Mouse (Mus musculus): Measurements from ENCODE around the gene 2310033P09Rik.

2310033P09Rik gene

GRCm38 (mm10) chr11:59208153-59208831 lies at the start of gene 2310033P09Rik:
2310033P09Rik (plus strand) TSS chr11:59208321.
- H3K9me3 ChIP-seq (ENCODE audit: low read length), result no peaks in the 10 kb centered on the region
- H3K27me3 ChIP-seq (ENCODE audit: insufficient read depth, low read length), result no peaks in the 10 kb centered on the region
- H3K4me1 ChIP-seq (replicated peaks; ENCODE audit: low read depth, low read length), result peaks cover 48% of the 10 kb centered on the region
- no peak for TF ChIP-seq POU5F1 (IDR thresholded peaks at IDR 0.05; ENCODE audit: borderline replicate concordance, low read length)
- TF ChIP-seq NANOG (IDR thresholded peaks at IDR 0.05; ENCODE audit: borderline replicate concordance, low read length), result no peak
- no peak for TF ChIP-seq CTCF (conservative IDR thresholded peaks at IDR 0.05; ENCODE audit: low read length)
- peak within 1 kb of the TSS; percentile 94 for H3K4me3 ChIP-seq (replicated peaks; ENCODE audit: low read length)
- peaks cover 80% of the 10 kb centered on the region for H3K36me3 ChIP-seq (ENCODE audit: insufficient read depth, low read length)

GRCm38 (mm10) chr11:59159099-59159498 lies 49.0 kb upstream of the 2310033P09Rik start:
- TF ChIP-seq NANOG (IDR thresholded peaks at IDR 0.05; ENCODE audit: borderline replicate concordance, low read length), result no peak
- no peak for TF ChIP-seq POU5F1 (IDR thresholded peaks at IDR 0.05; ENCODE audit: borderline replicate concordance, low read length)
- no peak for TF ChIP-seq CTCF (conservative IDR thresholded peaks at IDR 0.05; ENCODE audit: low read length)
- Histone ChIP-seq H3K36me3 (ENCODE audit: insufficient read depth, low read length) (peaks cover 12% of the 10 kb centered on the region), H3K27me3 (ENCODE audit: insufficient read depth, low read length) (no peaks in the 10 kb centered on the region), H3K4me1 (replicated peaks; ENCODE audit: low read depth, low read length) (peaks cover 41% of the 10 kb centered on the region), H3K4me3 (replicated peaks; ENCODE audit: low read length) (peak overlapping the region; percentile 60), H3K9me3 (ENCODE audit: low read length) (no peaks in the 10 kb centered on the region)

- no peaks in the 10 kb centered on the region for H3K27me3 ChIP-seq (ENCODE audit: insufficient read depth, low read length)
Observed at GRCm38 (mm10) chr11:59159558-59159957, 48.6 kb upstream of the 2310033P09Rik start.

GRCm38 (mm10) chr11:59161398-59161797 lies 46.7 kb upstream of the 2310033P09Rik start:
- Histone ChIP-seq H3K4me3 (replicated peaks; ENCODE audit: low read length) (no peak overlapping the region), H3K9me3 (ENCODE audit: low read length) (no peaks in the 10 kb centered on the region), H3K27me3 (ENCODE audit: insufficient read depth, low read length) (no peaks in the 10 kb centered on the region), H3K4me1 (replicated peaks; ENCODE audit: low read depth, low read length) (peaks cover 44% of the 10 kb centered on the region), H3K36me3 (ENCODE audit: insufficient read depth, low read length) (peaks cover 12% of the 10 kb centered on the region)
- no peak for TF ChIP-seq NANOG (IDR thresholded peaks at IDR 0.05; ENCODE audit: borderline replicate concordance, low read length)
- no peak for TF ChIP-seq POU5F1 (IDR thresholded peaks at IDR 0.05; ENCODE audit: borderline replicate concordance, low read length)
- no peak for TF ChIP-seq CTCF (conservative IDR thresholded peaks at IDR 0.05; ENCODE audit: low read length)

More at GRCm38 (mm10) chr11:59159558-59159957, 48.6 kb upstream of the 2310033P09Rik start:
- peaks cover 12% of the 10 kb centered on the region for H3K36me3 ChIP-seq (ENCODE audit: insufficient read depth, low read length)
- TF ChIP-seq POU5F1 (IDR thresholded peaks at IDR 0.05; ENCODE audit: borderline replicate concordance, low read length) (no peak), NANOG (IDR thresholded peaks at IDR 0.05; ENCODE audit: borderline replicate concordance, low read length) (no peak), CTCF (conservative IDR thresholded peaks at IDR 0.05; ENCODE audit: low read length) (no peak)
- H3K4me3 ChIP-seq (replicated peaks; ENCODE audit: low read length), result peak overlapping the region; percentile 60
- H3K4me1 ChIP-seq (replicated peaks; ENCODE audit: low read depth, low read length), result peaks cover 46% of the 10 kb centered on the region
- H3K9me3 ChIP-seq (ENCODE audit: low read length), result no peaks in the 10 kb centered on the region

DNA sequence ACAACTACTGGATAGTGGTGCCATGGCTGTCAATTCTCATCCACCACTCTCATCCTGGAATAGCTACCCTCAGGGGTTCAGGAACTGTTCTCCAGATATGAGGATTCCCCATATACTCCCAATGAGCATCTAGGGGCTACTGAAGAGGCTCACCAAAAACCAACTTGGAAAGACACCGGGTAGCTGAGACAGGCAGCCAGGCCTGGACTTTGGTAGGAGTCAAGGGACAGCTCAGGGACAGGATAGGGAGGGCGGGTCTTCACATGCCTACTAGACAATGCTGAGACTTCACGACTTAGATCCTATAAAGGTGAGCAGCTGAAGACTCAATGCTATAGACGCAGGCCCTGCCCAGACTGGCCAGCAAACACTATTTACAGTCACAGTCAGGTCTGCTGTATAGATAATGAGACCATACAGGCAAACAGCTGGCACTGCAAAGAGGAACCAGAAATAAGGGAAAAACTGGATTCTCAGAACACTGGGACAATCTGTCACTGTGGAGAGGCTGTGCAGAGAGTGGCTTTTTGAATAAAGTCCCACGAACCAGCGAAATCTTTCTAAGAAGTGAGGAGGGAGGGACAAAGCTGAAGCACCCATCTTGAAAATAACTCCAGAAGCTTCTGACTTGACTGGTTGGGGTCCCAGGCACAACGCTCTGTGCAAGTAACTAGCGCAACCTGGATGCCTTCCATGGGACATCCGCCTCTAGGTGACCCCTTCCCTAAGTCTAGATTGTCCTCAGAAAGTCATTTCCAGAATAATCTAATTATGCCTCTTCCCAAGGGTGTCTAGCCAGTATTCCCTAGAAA lies 45.5 kb upstream of the 2310033P09Rik start:
- H3K27me3 ChIP-seq (ENCODE audit: insufficient read depth, low read length), result no peaks in the 10 kb centered on the region
- TF ChIP-seq CTCF (conservative IDR thresholded peaks at IDR 0.05; ENCODE audit: low read length), result no peak
- TF ChIP-seq NANOG (IDR thresholded peaks at IDR 0.05; ENCODE audit: borderline replicate concordance, low read length), result no peak
- peaks cover 7% of the 10 kb centered on the region for H3K36me3 ChIP-seq (ENCODE audit: insufficient read depth, low read length)
- H3K4me1 ChIP-seq (replicated peaks; ENCODE audit: low read depth, low read length), result peaks cover 44% of the 10 kb centered on the region
- H3K4me3 ChIP-seq (replicated peaks; ENCODE audit: low read length), result peak overlapping the region; percentile 87
- H3K9me3 ChIP-seq (ENCODE audit: low read length), result no peaks in the 10 kb centered on the region

DNA sequence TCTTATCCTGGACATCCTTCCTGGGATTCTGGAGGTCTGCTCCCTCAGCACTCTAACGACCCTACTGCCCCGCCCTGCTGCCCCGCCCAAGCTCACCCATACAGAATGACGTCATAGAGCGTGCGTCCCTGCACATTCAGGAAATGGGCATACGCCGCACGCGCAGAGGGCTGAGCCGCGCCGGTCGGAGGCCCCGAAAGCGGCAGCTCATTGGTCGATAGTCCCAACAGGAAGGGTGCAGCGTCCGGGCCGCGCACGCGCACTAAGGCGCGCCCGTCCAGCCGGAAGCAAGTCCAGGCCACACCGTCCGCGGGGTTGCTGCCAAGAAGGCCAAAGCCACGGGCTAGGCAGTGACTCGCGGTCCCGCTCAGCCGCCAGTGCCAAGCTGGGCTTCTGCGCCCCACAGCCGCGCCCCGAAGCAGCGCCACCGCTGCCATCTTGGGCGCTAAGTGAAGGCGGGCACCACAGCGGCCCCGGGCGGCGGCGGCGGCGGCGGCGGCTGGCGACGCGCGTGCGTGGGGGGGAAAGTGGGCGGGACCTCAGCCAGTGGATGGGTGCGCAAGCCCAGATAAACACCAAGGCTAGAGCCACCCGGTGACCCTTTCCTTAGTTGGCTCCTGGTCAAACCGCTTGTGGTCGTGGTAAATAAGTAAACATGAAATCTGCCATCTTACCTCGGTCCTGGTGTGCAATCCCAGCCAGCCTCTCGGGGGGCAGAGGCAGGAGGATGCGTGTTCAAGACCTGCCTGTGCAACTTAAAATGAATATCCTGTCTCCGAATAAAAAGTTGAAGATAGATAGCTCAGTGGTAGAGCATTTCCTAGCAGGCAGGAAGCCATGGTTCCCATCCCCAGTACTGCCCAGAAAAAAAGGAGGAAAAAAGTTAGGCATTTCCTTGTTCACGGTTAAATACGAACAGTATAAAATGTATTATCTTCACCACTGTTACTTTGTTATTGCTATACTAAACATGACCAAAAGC lies 44.6 kb upstream of the 2310033P09Rik start, which contains the start of gene Iba57:
Gene Iba57, minus strand, starts transcription at position 485 of the 982 bp plus-strand sequence.
- Histone ChIP-seq H3K27me3 (ENCODE audit: insufficient read depth, low read length) (no peaks in the 10 kb centered on the region), H3K36me3 (ENCODE audit: insufficient read depth, low read length) (no peaks in the 10 kb centered on the region), H3K4me3 (replicated peaks; ENCODE audit: low read length) (peak within 1 kb of the TSS; percentile 87), H3K9me3 (ENCODE audit: low read length) (no peaks in the 10 kb centered on the region), H3K4me1 (replicated peaks; ENCODE audit: low read depth, low read length) (peaks cover 44% of the 10 kb centered on the region)
- TF ChIP-seq POU5F1 (IDR thresholded peaks at IDR 0.05; ENCODE audit: borderline replicate concordance, low read length) (no peak), CTCF (conservative IDR thresholded peaks at IDR 0.05; ENCODE audit: low read length) (no peak), NANOG (IDR thresholded peaks at IDR 0.05; ENCODE audit: borderline replicate concordance, low read length) (no peak)

GRCm38 (mm10) chr11:59164384-59164783 lies 43.7 kb upstream of the 2310033P09Rik start:
- Histone ChIP-seq H3K27me3 (ENCODE audit: insufficient read depth, low read length) (no peaks in the 10 kb centered on the region), H3K4me1 (replicated peaks; ENCODE audit: low read depth, low read length) (peaks cover 36% of the 10 kb centered on the region), H3K36me3 (ENCODE audit: insufficient read depth, low read length) (no peaks in the 10 kb centered on the region), H3K9me3 (ENCODE audit: low read length) (no peaks in the 10 kb centered on the region), H3K4me3 (replicated peaks; ENCODE audit: low read length) (peak overlapping the region; percentile 87)
- TF ChIP-seq NANOG (IDR thresholded peaks at IDR 0.05; ENCODE audit: borderline replicate concordance, low read length) (no peak), POU5F1 (IDR thresholded peaks at IDR 0.05; ENCODE audit: borderline replicate concordance, low read length) (no peak), CTCF (conservative IDR thresholded peaks at IDR 0.05; ENCODE audit: low read length) (no peak)
